Mouse (Mus musculus): Measurements from ENCODE around the gene Hbs1l.

The Hbs1l gene

GRCm38 (mm10) chr10:21401259-21401658, 105.5 kb downstream of the Hbs1l start:
- DNase-seq (ENCODE audit: extremely low spot score, low spot score) = no peak

- no peak for DNase-seq (ENCODE audit: extremely low spot score, low spot score)
Observed at GRCm38 (mm10) chr10:21404822-21405221, 109.0 kb downstream of the Hbs1l start.

- DNase-seq (ENCODE audit: extremely low spot score, low spot score) = no peak
Observed at GRCm38 (mm10) chr10:21405707-21406534, 110.1 kb downstream of the Hbs1l start.

- DNase-seq (ENCODE audit: extremely low spot score, low spot score) = no peak
Observed at GRCm38 (mm10) chr10:21410711-21411110, 114.9 kb downstream of the Hbs1l start.

- no peak for DNase-seq (ENCODE audit: extremely low spot score, low spot score)
Observed at GRCm38 (mm10) chr10:21411621-21412205, 115.9 kb downstream of the Hbs1l start.

- no peak for DNase-seq (ENCODE audit: extremely low spot score, low spot score)
Observed at GRCm38 (mm10) chr10:21415031-21415430, 119.3 kb downstream of the Hbs1l start.

GRCm38 (mm10) chr10:21416184-21416583, 120.4 kb downstream of the Hbs1l start:
- no peak for DNase-seq (ENCODE audit: extremely low spot score, low spot score)

Data from neural tube, embryonic 10.5 days (tissue).